Mouse (Mus musculus) heart, postnatal 0 days (tissue): ENCODE results near the gene Actn3. TPM values are rescaled to one million over a fixed set of nuclear protein-coding genes. Genes with fewer than 3 reads are reported as not detected.

Source experiments
- ATAC-seq: fragments of 200-750 bp; cut with Nextera tagmentation; 2 replicates; pipeline ENCODE4 v1.8.0; 2017; ENCODE audit warnings: low read depth, moderate number of reproducible peaks, moderate library complexity; ENCODE audit not compliant: insufficient read depth
- DNase-seq: peaks from one replicate; pipeline ENCODE4 v3.0.0-alpha.2; 2016; ENCODE audit warnings: low spot score
- H3K27ac ChIP-seq: fragments of 300-500 bp; sonication (generic); 2 replicates; pipeline ENCODE4 v1.5.1; 2014; ENCODE audit warnings: low read depth, mild to moderate bottlenecking
- H3K27me3 ChIP-seq: fragments of 300-500 bp; sonication (generic); 2 replicates; pipeline ENCODE4 v1.6.1; 2014; ENCODE audit warnings: low read length, mixed read lengths; ENCODE audit not compliant: control insufficient read depth, insufficient read depth
- H3K36me3 ChIP-seq: fragments of 300-500 bp; sonication (generic); replicated peaks from 2 replicates; pipeline ENCODE4 v1.6.1; 2014; ENCODE audit warnings: low read length, mixed read lengths; ENCODE audit not compliant: control insufficient read depth, insufficient read depth
- H3K4me1 ChIP-seq: fragments of 300-500 bp; sonication (generic); 2 replicates; pipeline ENCODE4 v1.6.1; 2014; ENCODE audit warnings: antibody characterized with exemption; ENCODE audit not compliant: control insufficient read depth, insufficient read depth
- H3K4me2 ChIP-seq: fragments of 300-500 bp; sonication (generic); 2 replicates; pipeline ENCODE4 v1.6.1; 2014; ENCODE audit warnings: low read depth, mild to moderate bottlenecking, low read length, moderate library complexity
- H3K4me3 ChIP-seq: fragments of 300-500 bp; sonication (generic); 2 replicates; pipeline ENCODE4 v1.5.1; 2014; ENCODE audit warnings: low read depth, low read length
- H3K9ac ChIP-seq: fragments of 300-500 bp; sonication (generic); replicated peaks from 2 replicates; pipeline ENCODE4 v1.6.1; 2014; ENCODE audit warnings: low read depth, low read length, mixed read lengths
- H3K9me3 ChIP-seq: fragments of 300-500 bp; sonication (generic); replicated peaks from 2 replicates; pipeline ENCODE4 v1.6.1; 2016; ENCODE audit warnings: low read length; ENCODE audit not compliant: control insufficient read depth
- CTCF ChIP-seq: IDR thresholded peaks from 2 replicates; pipeline ENCODE4 v1.5.1; 2016; ENCODE audit warnings: antibody characterized with exemption, control low read depth, low read depth
- EP300 ChIP-seq: IDR thresholded peaks from 2 replicates; pipeline ENCODE4 v1.6.1; 2016; ENCODE audit warnings: antibody characterized with exemption, low read depth
- WGBS: fragments of 180-500 bp; shearing (Covaris S2); extraction: QIAGEN DNeasy Blood & Tissue Kit; methylation state at CpG from one replicate; pipeline ENCODE4 v1.1.7; 2014; 5-methylcytosine and 5-hydroxymethylcytosine counted together
- polyA plus RNA-seq: library from polyadenylated mRNA; unstranded; fragments of >200 nt; fragmentation: Nextera tagmentation; extraction: Ambion mirVana; gene quantifications from 2 replicates; pipeline ENCODE4 v1.2.1, GENCODE M21; 2015
- total RNA-seq: library from RNA; depleted of rRNA; stranded (reverse); fragments of >200 nt; gene quantifications from 2 replicates; pipeline ENCODE4 v1.2.3, GENCODE M21; 2014; ENCODE audit warnings: low replicate concordance; rRNA removed

Gene Actn3
- total RNA-seq (0.95 and 1.2 TPM in 2 replicates), polyA plus RNA-seq (0.72 and 0.78 TPM in 2 replicates)

- Histone ChIP-seq H3K27me3 (0 out of 2 replicates have a peak, but pooled peaks cover 4% of the 10 kb centered on the region), H3K9me3 (no peaks in the 10 kb centered on the region), H3K27ac (0 out of 2 replicates have a peak within 1 kb of the TSS, but pooled peaks have one; percentile 47), H3K9ac (peak within 1 kb of the TSS; percentile 85), H3K4me1 (peaks cover 8% of the 10 kb centered on the region; the same call in 1 of the 2 replicates), H3K4me3 (peak within 1 kb of the TSS; percentile 89), H3K4me2 (peak within 1 kb of the TSS; percentile 90), H3K36me3 (no peaks in the 10 kb centered on the region)
- 2% methylated on average over 17 of the region's 17 CpGs for WGBS
- ATAC-seq, result no peak
- TF ChIP-seq CTCF (no peak), EP300 (no peak)
- no peak for DNase-seq
Measured at GRCm38 (mm10) chr19:4877785-4878184, at the start of gene Actn3. Gene Actn3 (minus strand): TSS chr19:4877909.

GRCm38 (mm10) chr19:4925121-4925860 lies 47.6 kb upstream of the Actn3 start:
- Histone ChIP-seq H3K27me3 (no peaks in the 10 kb centered on the region), H3K4me3 (no peak overlapping the region), H3K9ac (no peak overlapping the region), H3K36me3 (peaks cover 51% of the 10 kb centered on the region), H3K9me3 (no peaks in the 10 kb centered on the region), H3K4me1 (peaks cover 13% of the 10 kb centered on the region), H3K4me2 (no peak overlapping the region), H3K27ac (no peak overlapping the region)
- ATAC-seq (no peak), DNase-seq (no peak)
- WGBS, result 92% methylated on average over 11 of the region's 11 CpGs
- TF ChIP-seq EP300 (no peak), CTCF (no peak)

GRCm38 (mm10) chr19:4919652-4920051 lies 41.9 kb upstream of the Actn3 start:
- TF ChIP-seq EP300, result no peak
- TF ChIP-seq CTCF, result no peak
- Histone ChIP-seq H3K27ac (no peak overlapping the region), H3K9ac (no peak overlapping the region), H3K4me3 (no peak overlapping the region), H3K36me3 (peaks cover 97% of the 10 kb centered on the region), H3K4me1 (no peaks in the 10 kb centered on the region), H3K4me2 (no peak overlapping the region), H3K27me3 (no peaks in the 10 kb centered on the region), H3K9me3 (no peaks in the 10 kb centered on the region)
- no peak for DNase-seq
- 86% methylated on average over 6 of the region's 6 CpGs for WGBS
- no peak for ATAC-seq

GRCm38 (mm10) chr19:4916827-4917226 lies 39.1 kb upstream of the Actn3 start:
- Histone ChIP-seq H3K27me3 (no peaks in the 10 kb centered on the region), H3K27ac (no peak overlapping the region), H3K36me3 (peaks cover 91% of the 10 kb centered on the region), H3K4me2 (no peak overlapping the region), H3K9ac (no peak overlapping the region), H3K4me3 (no peak overlapping the region), H3K4me1 (no peaks in the 10 kb centered on the region), H3K9me3 (no peaks in the 10 kb centered on the region)
- TF ChIP-seq EP300 (no peak), CTCF (no peak)
- WGBS, result 91% methylated on average over 10 of the region's 10 CpGs
- no peak for ATAC-seq
- no peak for DNase-seq

GRCm38 (mm10) chr19:4915924-4916603 lies 38.4 kb upstream of the Actn3 start:
- no peaks in the 10 kb centered on the region for H3K27me3 ChIP-seq
- H3K9me3 ChIP-seq, result no peaks in the 10 kb centered on the region
- H3K4me1 ChIP-seq, result no peaks in the 10 kb centered on the region
- 93% methylated on average over 15 of the region's 15 CpGs for WGBS
- ATAC-seq (no peak), DNase-seq (no peak)
- no peak overlapping the region for H3K4me2 ChIP-seq
- H3K36me3 ChIP-seq, result peaks cover 91% of the 10 kb centered on the region
- H3K27ac ChIP-seq, result no peak overlapping the region
- no peak overlapping the region for H3K4me3 ChIP-seq
- no peak overlapping the region for H3K9ac ChIP-seq
- TF ChIP-seq EP300, result no peak
- TF ChIP-seq CTCF, result no peak
